Mouse (Mus musculus) mature B cell (primary cell): ENCODE results near the gene Pskh1.

Source experiments
- in situ Hi-C: fragments of 300-500 bp; cut with MboI; formaldehyde crosslinking; loops from 2 replicates; pipeline ENCODE4 v1.14.3; 2019

The Pskh1 gene

DNA sequence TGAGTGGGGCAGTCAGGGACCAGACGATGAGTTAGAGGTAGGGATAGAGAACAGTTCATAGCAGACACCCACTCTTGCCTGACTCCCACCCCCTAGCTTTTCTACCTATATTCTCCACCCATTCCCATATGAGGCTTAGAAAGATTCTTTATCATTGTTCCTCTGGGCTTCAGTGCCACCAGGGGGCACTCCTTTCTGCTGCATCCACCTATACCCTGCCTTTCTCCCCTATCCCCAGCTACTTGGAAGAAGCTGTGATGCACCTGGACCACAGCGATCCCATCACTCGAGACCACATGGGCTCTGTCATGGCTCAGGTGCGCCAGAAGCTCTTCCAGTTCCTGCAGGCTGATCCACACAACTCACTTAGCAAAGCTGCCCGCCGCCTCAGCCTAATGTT lies 7.8 kb upstream of the Pskh1 start:
- in situ Hi-C loops: no loop called here

DNA sequence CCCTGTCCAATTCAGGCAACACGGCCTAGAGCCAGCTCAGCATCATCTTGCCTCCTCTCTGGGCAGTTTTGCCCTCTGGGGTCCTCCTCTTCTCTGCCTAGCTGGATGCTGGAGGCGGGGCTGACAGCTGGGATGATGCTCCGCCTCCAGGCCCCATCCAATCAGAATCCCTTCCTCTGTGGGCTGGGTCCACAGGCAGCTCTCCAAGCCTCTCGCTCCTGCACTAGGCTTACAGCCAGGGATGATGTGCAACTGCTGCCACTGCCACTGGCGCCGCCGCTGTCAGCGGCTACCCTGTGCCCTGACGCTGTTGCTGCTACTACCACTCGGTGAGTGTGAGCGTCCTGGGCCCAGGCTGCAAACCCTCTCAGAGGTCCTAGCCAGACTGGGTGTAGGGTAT lies 6.9 kb upstream of the Pskh1 start, which contains the start of gene Nrn1l:
Gene Nrn1l (plus strand): TSS at position 229 of the 400 bp plus-strand sequence.
- in situ Hi-C loops: no loop called here

GRCm38 (mm10) chr8:105897801-105898480 lies 2.3 kb upstream of the Pskh1 start:
- in situ Hi-C loops: no loop called here

DNA sequence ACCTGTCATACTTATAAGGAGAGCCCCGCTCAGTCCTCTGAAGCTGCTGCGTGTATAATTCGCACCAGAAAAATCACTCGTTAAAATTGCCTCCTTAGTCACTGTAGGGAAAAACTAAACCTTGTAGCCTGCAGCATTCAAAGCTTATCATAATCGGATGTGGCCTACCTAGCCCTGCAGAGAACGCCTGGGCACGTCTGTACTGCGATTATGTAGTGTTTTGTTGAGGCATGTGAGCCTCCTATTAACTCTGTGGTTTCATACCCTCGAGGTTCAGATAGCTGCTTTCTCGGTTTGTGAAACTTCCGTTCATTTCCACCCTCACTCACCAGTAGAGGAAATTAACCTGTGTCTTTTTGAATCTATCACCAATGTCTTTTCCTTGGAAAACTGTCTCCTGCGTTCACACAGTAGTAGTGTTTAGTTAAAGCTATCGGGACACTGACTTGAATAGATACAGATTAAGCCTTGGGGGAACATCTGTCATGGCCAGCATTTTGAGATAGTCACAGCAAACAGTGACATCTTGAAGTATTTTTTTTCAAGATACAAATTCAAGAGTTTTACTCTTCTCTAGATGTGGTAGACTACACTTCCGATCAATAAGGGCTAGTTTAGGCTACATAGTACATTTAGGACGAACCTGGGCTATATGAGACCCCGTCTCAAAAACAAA lies 838 bp downstream of the Pskh1 start:
- in situ Hi-C loops: no loop called here

DNA sequence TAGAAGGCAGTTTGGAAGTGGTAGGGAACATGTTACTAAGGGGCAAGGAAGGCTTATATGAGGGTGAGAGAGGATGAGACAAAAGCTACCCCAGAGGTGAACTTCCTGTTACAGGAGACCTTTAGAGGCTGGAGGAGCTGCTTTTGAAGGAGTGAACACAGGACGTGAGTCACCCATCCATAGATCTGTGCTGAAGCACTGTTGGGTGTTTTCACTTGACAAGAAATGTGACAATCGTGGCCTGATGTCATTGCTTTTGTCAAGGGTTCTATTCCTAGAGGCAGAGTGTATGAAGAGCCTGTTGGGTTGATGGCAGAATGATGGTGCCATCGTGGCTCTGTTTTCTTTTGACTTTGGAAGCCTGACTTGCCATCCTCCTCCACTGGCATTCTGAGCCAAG lies 19.1 kb downstream of the Pskh1 start:
- in situ Hi-C loops: no loop called here

GRCm38 (mm10) chr8:105925123-105925522 lies 24.9 kb downstream of the Pskh1 start:
- in situ Hi-C loops: loop anchor here (25.0 kb wide), 1 partner anchor 213 kb away; the partner anchor contains the start of genes 4933405L10Rik, Acd, Enkd1 and Pard6a

DNA sequence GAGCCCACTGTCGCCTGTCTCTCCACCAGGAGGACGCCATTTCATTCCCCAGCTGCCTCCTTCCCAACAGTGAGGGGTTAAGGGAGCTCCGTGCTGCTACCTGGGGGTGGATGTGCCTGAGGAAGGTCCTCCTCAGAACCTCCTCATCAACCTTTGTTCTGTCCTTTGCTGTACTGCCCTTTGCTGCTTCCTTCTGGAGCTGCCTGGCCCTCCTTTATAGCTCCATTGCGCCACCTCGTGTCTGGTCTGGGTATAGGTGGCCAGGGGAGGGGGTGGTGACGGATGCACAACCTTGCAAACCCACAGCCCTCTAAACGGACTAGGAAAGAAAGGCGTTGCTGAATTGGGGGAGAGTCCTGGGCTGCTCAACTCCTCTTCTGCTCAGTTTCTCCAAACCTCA lies 30.4 kb downstream of the Pskh1 start:
- in situ Hi-C loops: loop anchor here (25.0 kb wide), 1 partner anchor 218 kb away; the partner anchor contains the start of genes 4933405L10Rik, Acd, Enkd1 and Pard6a

GRCm38 (mm10) chr8:105931271-105931670 lies 31.0 kb downstream of the Pskh1 start:
- in situ Hi-C loops: loop anchor here (25.0 kb wide), 1 partner anchor 219 kb away; the partner anchor contains the start of genes 4933405L10Rik, Acd, Enkd1 and Pard6a

GRCm38 (mm10) chr8:105932525-105932924 lies 32.3 kb downstream of the Pskh1 start:
- in situ Hi-C loops: loop anchor here (25.0 kb wide), 1 partner anchor 220 kb away; the partner anchor contains the start of genes 4933405L10Rik, Acd, Enkd1 and Pard6a

GRCm38 (mm10) chr8:105933762-105934161 lies 33.5 kb downstream of the Pskh1 start, which contains the start of gene Ctrl:
TSS of gene Ctrl (minus strand) at chr8:105933862.
- in situ Hi-C loops: loop anchor here (25.0 kb wide), 1 partner anchor 221 kb away; the partner anchor contains the start of genes 4933405L10Rik, Acd, Enkd1 and Pard6a

- in situ Hi-C loops: loop anchor here (25.0 kb wide), 1 partner anchor 223 kb away; the partner anchor contains the start of genes 4933405L10Rik, Acd, Enkd1 and Pard6a
Observed at GRCm38 (mm10) chr8:105935105-105935504, 34.9 kb downstream of the Pskh1 start.

DNA sequence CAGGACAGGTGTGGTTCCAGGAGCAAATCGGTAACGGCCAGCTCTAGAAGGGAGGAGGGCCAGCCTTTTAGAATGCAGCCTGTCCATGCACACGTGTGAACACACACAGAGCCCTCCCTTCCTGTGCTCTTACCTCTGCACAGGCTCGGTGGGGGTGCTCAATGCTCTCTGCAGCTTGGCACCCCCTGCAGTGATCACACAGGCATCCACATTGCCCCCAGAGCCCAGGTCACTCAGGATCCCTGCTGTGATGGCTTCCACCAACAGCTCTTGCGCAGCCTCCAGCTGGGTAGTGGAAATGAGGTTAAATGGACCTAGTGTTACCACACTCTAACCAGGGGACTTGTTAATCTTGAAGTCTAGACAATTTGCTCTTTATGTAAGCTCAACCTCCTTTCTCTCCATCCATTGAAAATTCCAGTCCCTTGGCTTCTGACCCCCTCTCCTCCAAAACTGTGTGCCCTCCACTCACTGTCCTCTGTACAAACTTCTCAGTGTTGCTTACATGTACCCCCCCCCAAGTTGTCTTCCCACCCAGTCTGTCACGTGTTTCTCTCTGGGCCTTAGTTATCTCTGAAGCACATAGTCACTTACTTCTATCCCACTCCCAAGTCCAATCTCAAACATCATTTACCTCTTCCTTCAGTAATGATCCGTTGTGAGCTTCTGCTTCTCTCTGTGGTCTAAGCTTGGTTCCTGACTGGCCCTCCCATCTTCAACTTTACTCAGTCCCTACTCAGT lies 35.8 kb downstream of the Pskh1 start:
- in situ Hi-C loops: loop anchor here (25.0 kb wide), 1 partner anchor 224 kb away; the partner anchor contains the start of genes 4933405L10Rik, Acd, Enkd1 and Pard6a

GRCm38 (mm10) chr8:105936866-105937475 lies 36.7 kb downstream of the Pskh1 start:
- in situ Hi-C loops: loop anchor here (25.0 kb wide), 1 partner anchor 225 kb away; the partner anchor contains the start of genes 4933405L10Rik, Acd, Enkd1 and Pard6a

- in situ Hi-C loops: loop anchor here (25.0 kb wide), 1 partner anchor 225 kb away; the partner anchor contains the start of genes 4933405L10Rik, Acd, Enkd1 and Pard6a
Observed at GRCm38 (mm10) chr8:105937496-105938305, 37.5 kb downstream of the Pskh1 start.

- in situ Hi-C loops: loop anchor here (25.0 kb wide), 1 partner anchor 226 kb away; the partner anchor contains the start of genes 4933405L10Rik, Acd, Enkd1 and Pard6a
Observed at GRCm38 (mm10) chr8:105938306-105938669, 38.0 kb downstream of the Pskh1 start, which contains the start of gene Psmb10. TSS of gene Psmb10 (minus strand) at chr8:105938444.

DNA sequence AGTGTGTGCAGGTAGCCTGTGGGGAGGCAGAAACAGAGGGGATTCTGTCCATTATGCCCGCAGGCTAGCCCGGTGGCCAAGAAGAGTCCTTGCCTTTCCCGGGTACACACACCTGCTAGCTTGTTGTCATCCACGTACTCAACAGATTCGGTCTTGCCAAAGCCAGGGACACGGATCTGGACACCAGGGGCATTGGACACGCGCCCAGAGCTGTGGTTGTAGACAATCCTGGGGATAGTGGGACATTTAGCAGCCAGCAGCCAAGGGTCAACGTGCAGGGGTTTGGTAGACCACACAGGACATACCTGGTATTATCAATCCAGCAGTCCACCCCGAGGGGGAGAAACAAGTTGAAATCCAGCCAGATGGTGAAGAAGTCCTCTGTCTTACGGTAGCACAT lies 41.8 kb downstream of the Pskh1 start:
- in situ Hi-C loops: loop anchor here (25.0 kb wide), 1 partner anchor 230 kb away; the partner anchor contains the start of genes 4933405L10Rik, Acd, Enkd1 and Pard6a

DNA sequence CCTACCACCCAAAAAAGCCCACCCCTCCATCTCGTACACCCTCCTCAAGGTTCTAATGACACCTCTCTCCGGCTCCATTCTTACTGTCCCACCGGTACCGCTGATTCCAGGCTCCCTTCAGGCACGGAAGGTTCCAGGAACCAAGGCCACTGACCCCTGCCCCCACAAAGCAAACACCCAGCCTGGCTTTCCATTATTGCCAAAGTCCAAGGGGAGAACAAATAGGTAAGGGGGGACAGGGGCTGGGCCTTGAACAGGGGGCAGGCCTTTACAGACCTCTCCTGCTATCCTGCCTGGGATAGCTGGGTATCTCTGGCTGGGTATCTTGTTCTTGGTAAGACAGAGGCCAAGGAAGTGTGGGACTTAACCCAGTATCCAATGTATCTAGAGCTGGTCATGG lies 42.3 kb downstream of the Pskh1 start:
- in situ Hi-C loops: loop anchor here (25.0 kb wide), 1 partner anchor 230 kb away; the partner anchor contains the start of genes 4933405L10Rik, Acd, Enkd1 and Pard6a

DNA sequence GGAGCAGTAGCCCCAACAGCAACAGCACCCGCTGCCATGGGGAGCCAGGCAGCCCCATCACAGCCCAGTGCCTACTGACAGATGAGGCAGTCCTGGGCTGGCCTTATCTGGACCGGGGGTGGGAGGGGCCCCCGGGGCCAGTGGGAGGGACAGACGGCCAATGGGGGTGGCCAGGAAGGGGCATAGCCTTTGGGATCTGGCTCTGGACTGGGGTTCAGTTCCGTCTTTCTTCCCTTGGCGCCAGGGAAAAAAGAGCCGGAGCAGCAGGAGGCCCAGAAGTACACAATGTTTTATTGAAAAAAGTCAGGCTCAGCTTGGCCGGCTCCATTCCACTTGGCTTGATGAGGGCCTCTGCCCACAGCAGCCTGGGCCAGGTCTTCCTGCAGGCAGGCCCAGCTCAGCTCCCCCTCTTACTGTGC lies 43.1 kb downstream of the Pskh1 start, which contains the start of gene Lcat:
Gene Lcat (minus strand): TSS at position 62 of the 419 bp plus-strand sequence.
- in situ Hi-C loops: loop anchor here (25.0 kb wide), 1 partner anchor 231 kb away; the partner anchor contains the start of genes 4933405L10Rik, Acd, Enkd1 and Pard6a

- in situ Hi-C loops: loop anchor here (25.0 kb wide), 1 partner anchor 237 kb away; the partner anchor contains the start of genes 4933405L10Rik, Acd, Enkd1 and Pard6a
Observed at GRCm38 (mm10) chr8:105949350-105949749, 49.1 kb downstream of the Pskh1 start.
